Mouse (Mus musculus) liver, embryonic 11.5 days (tissue): ENCODE results near the gene Ankrd54. TPM values are rescaled to one million over a fixed set of nuclear protein-coding genes. Genes with fewer than 3 reads are reported as not detected.
"Not testable (repeated sequence)": the region's sequence is repeated elsewhere in the genome, so short reads cannot be mapped to it uniquely, and the experiment has no call there.

Source experiments
- ATAC-seq: fragments of 200-750 bp; cut with Nextera tagmentation; replicated peaks from 2 replicates; pipeline ENCODE4 v1.8.0; 2017; ENCODE audit warnings: moderate number of reproducible peaks, mild to moderate bottlenecking, moderate TSS enrichment, moderate library complexity; ENCODE audit not compliant: low FRiP score
- DNase-seq: peaks from one replicate; pipeline ENCODE4 v3.0.0-alpha.2; 2017; ENCODE audit warnings: low spot score
- H3K27ac ChIP-seq: fragments of 300-500 bp; sonication (generic); 2 replicates; pipeline ENCODE4 v1.5.1; 2014; ENCODE audit warnings: mild to moderate bottlenecking, low read depth, low read length, control low read depth
- H3K27me3 ChIP-seq: fragments of 300-500 bp; sonication (generic); replicated peaks from 2 replicates; pipeline ENCODE4 v1.6.1; 2014; ENCODE audit warnings: low read length, mixed read lengths; ENCODE audit not compliant: control insufficient read depth, insufficient read depth
- H3K36me3 ChIP-seq: fragments of 300-500 bp; sonication (generic); 2 replicates; pipeline ENCODE4 v1.6.1; 2014; ENCODE audit warnings: mild to moderate bottlenecking, low read length, moderate library complexity, mixed read lengths; ENCODE audit not compliant: control insufficient read depth, insufficient read depth
- H3K4me1 ChIP-seq: fragments of 300-500 bp; sonication (generic); replicated peaks from 2 replicates; pipeline ENCODE4 v1.6.1; 2014; ENCODE audit warnings: low read length, mixed read lengths; ENCODE audit not compliant: control insufficient read depth, insufficient read depth
- H3K4me2 ChIP-seq: fragments of 300-500 bp; sonication (generic); 2 replicates; pipeline ENCODE4 v1.6.1; 2014; ENCODE audit warnings: mild to moderate bottlenecking, control low read depth, moderate library complexity
- H3K4me3 ChIP-seq: fragments of 300-500 bp; sonication (generic); 2 replicates; pipeline ENCODE4 v1.5.1; 2014; ENCODE audit warnings: low read depth, low read length, control low read depth
- H3K9ac ChIP-seq: fragments of 300-500 bp; sonication (generic); 2 replicates; pipeline ENCODE4 v1.6.1; 2014; ENCODE audit warnings: low read depth, low read length, control low read depth
- H3K9me3 ChIP-seq: fragments of 300-500 bp; sonication (generic); 2 replicates; pipeline ENCODE4 v1.6.1; 2016; ENCODE audit warnings: low read length, inconsistent platforms, mixed read lengths; ENCODE audit not compliant: control insufficient read depth
- WGBS: fragments of 180-500 bp; shearing (Covaris S2); extraction: QIAGEN DNeasy Blood & Tissue Kit; methylation state at CpG from one replicate; pipeline ENCODE4 v1.1.7; 2014; 5-methylcytosine and 5-hydroxymethylcytosine counted together
- polyA plus RNA-seq: library from polyadenylated mRNA; unstranded; fragments of >200 nt; fragmentation: Nextera tagmentation; extraction: Ambion mirVana; gene quantifications from 2 replicates; pipeline ENCODE4 v1.2.1, GENCODE M21; 2014

Gene Ankrd54
- polyA plus RNA-seq, 1 experiment from 2014 or later = 57.2 TPM

- WGBS = 71% methylated on average over 6 of the region's 6 CpGs
- ATAC-seq (no peak), DNase-seq (no peak)
- no peak within 1 kb of the TSS for H3K27ac ChIP-seq
- H3K4me2 ChIP-seq = peak within 1 kb of the TSS; percentile 95
- peak within 1 kb of the TSS; percentile 62 for H3K9ac ChIP-seq
- H3K4me1 ChIP-seq = peaks cover 42% of the 10 kb centered on the region
- no peaks in the 10 kb centered on the region for H3K9me3 ChIP-seq
- no peaks in the 10 kb centered on the region for H3K36me3 ChIP-seq
- peaks cover 43% of the 10 kb centered on the region for H3K27me3 ChIP-seq
- H3K4me3 ChIP-seq = peak within 1 kb of the TSS; percentile 63
Measured at GRCm38 (mm10) chr15:79041585-79041984, 21.1 kb downstream of the Ankrd54 start, which contains the start of gene Galr3. TSS of gene Galr3 (plus strand) at chr15:79041885.

- WGBS = 20% methylated on average over 24 of the region's 24 CpGs
- peaks cover 42% of the 10 kb centered on the region for H3K4me1 ChIP-seq
- peak; percentile 60 for DNase-seq
Measured at GRCm38 (mm10) chr15:79040501-79041416, 21.9 kb downstream of the Ankrd54 start.

GRCm38 (mm10) chr15:79038853-79039252 lies 23.8 kb downstream of the Ankrd54 start:
- 21% methylated on average over 7 of the region's 7 CpGs for WGBS
- peak; percentile 76 for DNase-seq
- no peak overlapping the region for H3K9ac ChIP-seq
- no peaks in the 10 kb centered on the region for H3K36me3 ChIP-seq
- no peak overlapping the region for H3K27ac ChIP-seq
- H3K4me2 ChIP-seq = no peak overlapping the region
- H3K27me3 ChIP-seq = peaks cover 34% of the 10 kb centered on the region
- no peaks in the 10 kb centered on the region for H3K9me3 ChIP-seq
- peak; percentile 85 for ATAC-seq
- peaks cover 39% of the 10 kb centered on the region for H3K4me1 ChIP-seq
- no peak overlapping the region for H3K4me3 ChIP-seq

More at GRCm38 (mm10) chr15:79040501-79041416, 21.9 kb downstream of the Ankrd54 start:
- Histone ChIP-seq H3K27ac (0 out of 2 replicates have a peak overlapping the region, but pooled peaks have one; percentile 2), H3K4me3 (peak overlapping the region; percentile 38), H3K27me3 (peaks cover 43% of the 10 kb centered on the region), H3K4me2 (peak overlapping the region; percentile 57), H3K9ac (peak overlapping the region; percentile 53; the same call in 1 of the 2 replicates), H3K36me3 (no peaks in the 10 kb centered on the region), H3K9me3 (no peaks in the 10 kb centered on the region)
- ATAC-seq = no peak

GRCm38 (mm10) chr15:79038331-79038730 lies 24.4 kb downstream of the Ankrd54 start:
- WGBS = 67% methylated on average over 10 of the region's 10 CpGs
- Histone ChIP-seq H3K4me1 (peaks cover 39% of the 10 kb centered on the region), H3K27ac (no peak overlapping the region), H3K9me3 (no peaks in the 10 kb centered on the region), H3K4me2 (peak overlapping the region; percentile 62), H3K4me3 (no peak overlapping the region; the same call in 1 of the 2 replicates), H3K36me3 (no peaks in the 10 kb centered on the region), H3K9ac (peak overlapping the region; percentile 35; the same call in 1 of the 2 replicates), H3K27me3 (peaks cover 29% of the 10 kb centered on the region)
- ATAC-seq (no peak), DNase-seq (no peak)

- H3K4me3 ChIP-seq = peak overlapping the region; percentile 10; the same call in 1 of the 2 replicates
- no peak overlapping the region for H3K27ac ChIP-seq
- peak; percentile 45 for ATAC-seq
- peak overlapping the region; percentile 62 for H3K4me2 ChIP-seq
- H3K4me1 ChIP-seq = peaks cover 39% of the 10 kb centered on the region
- H3K36me3 ChIP-seq = no peaks in the 10 kb centered on the region
- 10% methylated on average over 14 of the region's 14 CpGs for WGBS
- peaks cover 25% of the 10 kb centered on the region for H3K27me3 ChIP-seq
- H3K9ac ChIP-seq = peak overlapping the region; percentile 35; the same call in 1 of the 2 replicates
- DNase-seq = peak; percentile 81
- H3K9me3 ChIP-seq = no peaks in the 10 kb centered on the region
Measured at GRCm38 (mm10) chr15:79037913-79038328, 24.8 kb downstream of the Ankrd54 start.

GRCm38 (mm10) chr15:79031908-79032307 lies 30.8 kb downstream of the Ankrd54 start:
- Histone ChIP-seq H3K27me3 (peaks cover 39% of the 10 kb centered on the region), H3K4me1 (peaks cover 23% of the 10 kb centered on the region), H3K4me2 (0 out of 2 replicates have a peak overlapping the region, but pooled peaks have one; percentile 12)
- H3K27ac ChIP-seq, H3K36me3 ChIP-seq, DNase-seq, H3K4me3 ChIP-seq, H3K9me3 ChIP-seq, ATAC-seq, H3K9ac ChIP-seq: not testable (repeated sequence)
- 88% methylated on average over 5 of the region's 5 CpGs for WGBS

- peak overlapping the region; percentile 99 for H3K4me2 ChIP-seq
- H3K36me3 ChIP-seq = no peaks in the 10 kb centered on the region
- H3K4me1 ChIP-seq = peaks cover 23% of the 10 kb centered on the region
- peak; percentile 83 for DNase-seq
- ATAC-seq = peak; percentile 69
- WGBS = 2% methylated on average over 52 of the region's 52 CpGs
- H3K27me3 ChIP-seq = peaks cover 50% of the 10 kb centered on the region
- H3K9me3 ChIP-seq = no peaks in the 10 kb centered on the region
- H3K4me3 ChIP-seq = peak overlapping the region; percentile 78
- peak overlapping the region; percentile 64; the same call in 1 of the 2 replicates for H3K27ac ChIP-seq
- peak overlapping the region; percentile 58 for H3K9ac ChIP-seq
Measured at GRCm38 (mm10) chr15:79030551-79031435, 31.9 kb downstream of the Ankrd54 start.
